ENCODE assay signal across 9 mouse cellular contexts in genomic region chr16:23984760-23985466, GRCm38 (mm10). TPM values are rescaled to one million over a fixed set of nuclear protein-coding genes. Genes with fewer than 3 reads are reported as not detected.
DNase-seq lines count a peak whose midpoint lies in the region; ATAC-seq and TF ChIP-seq lines count a peak whose summit lies in the region.
"Had no signal": no experiment of that assay in that cellular context is flagged by ENCODE, and none has a peak within 500 bp of the region (broad histone marks: within the 10 kb centered on the region; RNA-seq: fewer than 3 reads in every experiment).

No protein-coding gene starts in this region.

- H3K27ac ChIP-seq in embryonic facial prominence, embryonic 10.5 days (replicated peaks), result 0 out of 2 replicates have a peak overlapping the region, but pooled peaks have one; percentile 19
- H3K27ac ChIP-seq in heart, postnatal 0 days (ENCODE audit: low read depth), result peak overlapping the region; percentile 100
- peak overlapping the region; percentile 84 for H3K27ac ChIP-seq in macrophage

- peaks cover 67% of the 10 kb centered on the region for H3K4me1 ChIP-seq in embryonic facial prominence, embryonic 10.5 days
- H3K4me1 ChIP-seq in heart, postnatal 0 days (ENCODE audit: control insufficient read depth, insufficient read depth), result peaks cover 19% of the 10 kb centered on the region

- peak overlapping the region; percentile 97 for H3K4me2 ChIP-seq in heart, postnatal 0 days (ENCODE audit: low read depth, low read length)

- no peak for TF ChIP-seq EP300 in heart, postnatal 0 days (IDR thresholded peaks at IDR 0.05; ENCODE audit: low read depth)

- H3K79me2 ChIP-seq in macrophage (ENCODE audit: inconsistent target), result peaks cover 64% of the 10 kb centered on the region

- peak; percentile 83 for DNase-seq in CD4-positive helper T cell, adult 2 months (ENCODE audit: low read depth, low spot score)
- peak; percentile 55 for DNase-seq in ZHBTc4 (ENCODE audit: low read depth, low spot score)
- peak; percentile 57 for DNase-seq in embryonic facial prominence, embryonic 10.5 days (ENCODE audit: low spot score)
- peak; percentile 74 for DNase-seq in heart, postnatal 0 days (ENCODE audit: low spot score)
- peak; percentile 62 for DNase-seq in kidney, postnatal 14 days
- peak; percentile 43 to 56 for DNase-seq in spleen, postnatal 10 days (ENCODE audit: low spot score in 2 of 2)

- WGBS in embryonic facial prominence, embryonic 10.5 days, result 2% methylated on average over 22 of the region's 22 CpGs
- WGBS in heart, postnatal 0 days, result 1% methylated on average over 22 of the region's 22 CpGs
- 2% methylated on average over 22 of the region's 22 CpGs for WGBS in macrophage (ENCODE audit: missing documents)

- peak; percentile 6; the same call in 1 of the 2 replicates for ATAC-seq in heart, postnatal 0 days (ENCODE audit: insufficient read depth, low read depth)
- no peak for ATAC-seq in frontal cortex, adult (ENCODE audit: low TSS enrichment)

- H3K4me3 ChIP-seq in embryonic facial prominence, embryonic 10.5 days, result peak overlapping the region; percentile 54
- peak overlapping the region; percentile 76 for H3K4me3 ChIP-seq in heart, postnatal 0 days (ENCODE audit: low read depth, low read length)
- peak overlapping the region; percentile 83 for H3K4me3 ChIP-seq in macrophage (ENCODE audit: inconsistent target)

- H3K27me3 ChIP-seq in embryonic facial prominence, embryonic 10.5 days (replicated peaks; ENCODE audit: low read depth, poor library complexity, severe bottlenecking), result peaks cover 66% of the 10 kb centered on the region
- H3K27me3 ChIP-seq in heart, postnatal 0 days (ENCODE audit: control insufficient read depth, insufficient read depth, low read length), result no peaks in the 10 kb centered on the region

- no peaks in the 10 kb centered on the region for H3K36me3 ChIP-seq in embryonic facial prominence, embryonic 10.5 days (replicated peaks)
- H3K36me3 ChIP-seq in heart, postnatal 0 days (replicated peaks; ENCODE audit: control insufficient read depth, insufficient read depth, low read length), result no peaks in the 10 kb centered on the region
- no peaks in the 10 kb centered on the region for H3K36me3 ChIP-seq in macrophage (ENCODE audit: inconsistent target)

- TF ChIP-seq CTCF in heart, postnatal 0 days (IDR thresholded peaks at IDR 0.05; ENCODE audit: low read depth), result no peak

- H3K9ac ChIP-seq in heart, postnatal 0 days (replicated peaks; ENCODE audit: low read depth, low read length), result peak overlapping the region; percentile 74

- no peaks in the 10 kb centered on the region for H3K9me3 ChIP-seq in embryonic facial prominence, embryonic 10.5 days
- H3K9me3 ChIP-seq in heart, postnatal 0 days (replicated peaks; ENCODE audit: control insufficient read depth, low read length), result no peaks in the 10 kb centered on the region

RNA-seq across cellular contexts. Expression of gene Gm37419, which starts 3.4 kb away (rescaled TPM):
- polyA plus RNA-seq in embryonic facial prominence, embryonic 10.5 days (2016; fragmentation: Nextera tagmentation; extraction: Ambion mirVana), result not detected in 2 replicates
- not detected in 2 replicates for total RNA-seq in heart, postnatal 0 days (2014; rRNA removed; ENCODE audit: low replicate concordance)
- not detected in 2 replicates for polyA plus RNA-seq in heart, postnatal 0 days (2015; fragmentation: Nextera tagmentation; extraction: Ambion mirVana)
- not detected for total RNA-seq in macrophage (2018; cell fraction: chromatin; rRNA removed)
- not detected for total RNA-seq in macrophage (2018; cell fraction: cytosol; rRNA removed)
- total RNA-seq in macrophage (2018; cell fraction: nucleus; rRNA removed), result not detected
- polyA plus RNA-seq in macrophage (2018), result not detected in 3 replicates
- polyA plus RNA-seq: gonadal fat pad, adult 2 months had no signal

RNA-seq across cellular contexts. Expression of gene Bcl6, which starts 3.7 kb away (rescaled TPM):
- polyA plus RNA-seq in embryonic facial prominence, embryonic 10.5 days (2016; fragmentation: Nextera tagmentation; extraction: Ambion mirVana), result 0.16 and 0.25 TPM in 2 replicates
- total RNA-seq in heart, postnatal 0 days (2014; rRNA removed; ENCODE audit: low replicate concordance), result 0.23 and 2.8 TPM in 2 replicates
- polyA plus RNA-seq in heart, postnatal 0 days (2015; fragmentation: Nextera tagmentation; extraction: Ambion mirVana), result 0.19 and 0.25 TPM in 2 replicates
- total RNA-seq in macrophage (2018; cell fraction: chromatin; rRNA removed), result 100 to 1,000 TPM in 6 of 26 experiments, 10 to 100 TPM in 20; 33.1 to 151 (median 74.7) TPM
- total RNA-seq in macrophage (2018; cell fraction: cytosol; rRNA removed), result 10 to 100 TPM; 21.2 to 66.1 (median 30.9) TPM
- total RNA-seq in macrophage (2018; cell fraction: nucleus; rRNA removed), result 100 to 1,000 TPM in 8 of 26 experiments, 10 to 100 TPM in 18; 32.3 to 131 (median 80.4) TPM
- 17.7 to 34.4 TPM (median 23.6 TPM) in 3 replicates for polyA plus RNA-seq in macrophage (2018)

RNA-seq across cellular contexts. Expression of gene Rtp2, which starts 52.7 kb away (rescaled TPM):
- polyA plus RNA-seq in embryonic facial prominence, embryonic 10.5 days (2016; fragmentation: Nextera tagmentation; extraction: Ambion mirVana), result 0.10 TPM in 1 of 2 replicates, not detected in the other
- total RNA-seq in heart, postnatal 0 days (2014; rRNA removed; ENCODE audit: low replicate concordance), result not detected in 2 replicates
- polyA plus RNA-seq in heart, postnatal 0 days (2015; fragmentation: Nextera tagmentation; extraction: Ambion mirVana), result not detected in 2 replicates
- total RNA-seq in macrophage (2018; cell fraction: chromatin; rRNA removed), result not detected
- not detected for total RNA-seq in macrophage (2018; cell fraction: cytosol; rRNA removed)
- not detected for total RNA-seq in macrophage (2018; cell fraction: nucleus; rRNA removed)
- polyA plus RNA-seq in macrophage (2018), result not detected in 3 replicates
- polyA plus RNA-seq: gonadal fat pad, adult 2 months had no signal

Comparison
In these comparisons a context has a peak if more than half of its experiments do, and no peak if none do; other contexts are left out.
1. H3K27ac ChIP-seq: peak in every context shown above with its lines; median percentile 100 in heart, postnatal 0 days; 84 in macrophage; 19 in embryonic facial prominence, embryonic 10.5 days.
2. RNA of gene Bcl6, which starts 3.7 kb away (polyA plus RNA-seq): 17.7 to 34.4 TPM in macrophage; 0.16 to 0.25 TPM in embryonic facial prominence, embryonic 10.5 days and 0.19 to 0.25 TPM in heart, postnatal 0 days; every median in the first group is over 10 times any median in the second.
3. Peak in every context shown above with its lines, with median percentiles within 50 percentile points of each other: DNase-seq and H3K4me3 ChIP-seq.